Mouse (Mus musculus): ENCODE results near the gene Olfr136. TPM values are rescaled to one million over a fixed set of nuclear protein-coding genes. Genes with fewer than 3 reads are reported as not detected.

Olfr136 gene
- polyA plus RNA-seq (2015; fragmentation: Nextera tagmentation; extraction: Ambion mirVana): not detected in 2 replicates

- Histone ChIP-seq H3K9ac (no peak within 1 kb of the TSS), H3K9me3 (replicated peaks) (no peaks in the 10 kb centered on the region), H3K36me3 (no peaks in the 10 kb centered on the region), H3K4me1 (no peaks in the 10 kb centered on the region), H3K4me3 (replicated peaks) (no peak within 1 kb of the TSS), H3K4me2 (replicated peaks) (no peak within 1 kb of the TSS), H3K27ac (replicated peaks) (no peak within 1 kb of the TSS), H3K27me3 (no peaks in the 10 kb centered on the region)
- no peak for ATAC-seq (ENCODE audit: insufficient number of reproducible peaks, low FRiP score, low TSS enrichment, low read depth)
Measured at GRCm38 (mm10) chr17:38329531-38329930, at the start of gene Olfr136. TSS of gene Olfr136 (plus strand) at chr17:38329831.

- no peak for ATAC-seq (ENCODE audit: insufficient number of reproducible peaks, low FRiP score, low TSS enrichment, low read depth)
Measured at GRCm38 (mm10) chr17:38307470-38307869, 22.2 kb upstream of the Olfr136 start, which contains the start of gene Olfr137. TSS of gene Olfr137 (minus strand) at chr17:38307570.

More at GRCm38 (mm10) chr17:38307470-38307869, 22.2 kb upstream of the Olfr136 start, which contains the start of gene Olfr137:
- no peak within 1 kb of the TSS for H3K4me3 ChIP-seq (replicated peaks)
- no peaks in the 10 kb centered on the region for H3K36me3 ChIP-seq
- peaks cover 7% of the 10 kb centered on the region for H3K9me3 ChIP-seq (replicated peaks)
- H3K4me1 ChIP-seq: no peaks in the 10 kb centered on the region
- no peak within 1 kb of the TSS for H3K9ac ChIP-seq
- H3K27ac ChIP-seq (replicated peaks): no peak within 1 kb of the TSS
- no peak within 1 kb of the TSS for H3K4me2 ChIP-seq (replicated peaks)
- H3K27me3 ChIP-seq: no peaks in the 10 kb centered on the region

Other genes with a start within 250 kb of the Olfr136 start
- 0.11 TPM in 1 of 2 replicates, not detected in the other for gene Olfr131, start 241.1 kb upstream of the Olfr136 start, polyA plus RNA-seq (2015; fragmentation: Nextera tagmentation; extraction: Ambion mirVana)
- gene Olfr132, start 195.3 kb upstream of the Olfr136 start, polyA plus RNA-seq (2015; fragmentation: Nextera tagmentation; extraction: Ambion mirVana): not detected in 2 replicates
- not detected in 2 replicates for gene Olfr133, start 184.6 kb upstream of the Olfr136 start, polyA plus RNA-seq (2015; fragmentation: Nextera tagmentation; extraction: Ambion mirVana)
- gene Olfr134, start 158.4 kb upstream of the Olfr136 start, polyA plus RNA-seq (2015; fragmentation: Nextera tagmentation; extraction: Ambion mirVana): not detected in 2 replicates
- gene Olfr135, start 125.5 kb upstream of the Olfr136 start, polyA plus RNA-seq (2015; fragmentation: Nextera tagmentation; extraction: Ambion mirVana): not detected in 2 replicates
- gene Olfr138, start 68.8 kb upstream of the Olfr136 start, polyA plus RNA-seq (2015; fragmentation: Nextera tagmentation; extraction: Ambion mirVana): not detected in 2 replicates
- not detected in 2 replicates for gene Olfr137, start 22.3 kb upstream of the Olfr136 start, polyA plus RNA-seq (2015; fragmentation: Nextera tagmentation; extraction: Ambion mirVana)
- not detected in 2 replicates for gene Esp36, start 90.4 kb downstream of the Olfr136 start, polyA plus RNA-seq (2015; fragmentation: Nextera tagmentation; extraction: Ambion mirVana)
- not detected in 2 replicates for gene Esp34, start 224.4 kb downstream of the Olfr136 start, polyA plus RNA-seq (2015; fragmentation: Nextera tagmentation; extraction: Ambion mirVana)